Mouse (Mus musculus): ENCODE data around the gene Gm20388. TPM values are rescaled to one million over a fixed set of nuclear protein-coding genes. Genes with fewer than 3 reads are reported as not detected.

Gm20388 gene
- polyA plus RNA-seq, 1 experiment from 2014 or later, result not detected

DNA sequence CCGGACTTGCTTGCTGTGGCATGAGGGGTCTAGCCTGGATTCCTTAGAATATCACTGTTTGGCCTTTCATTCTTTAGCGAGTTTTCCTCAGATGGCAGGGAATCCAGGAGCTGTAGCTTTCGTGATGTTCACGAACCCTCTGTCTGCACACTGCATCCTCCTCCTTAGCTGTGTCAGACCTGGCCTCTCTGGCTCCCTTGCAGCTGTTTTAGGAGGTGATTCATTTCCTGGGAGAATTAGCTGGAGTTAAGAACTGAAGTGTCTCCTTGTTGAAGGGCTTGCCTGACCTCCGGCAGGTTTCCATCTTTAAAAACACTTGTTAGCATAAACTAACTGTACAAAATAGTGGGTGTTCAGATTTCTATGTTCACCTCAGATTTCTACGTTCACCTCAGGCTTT, 4343.3 kb downstream of the Gm20388 start:
- Histone ChIP-seq H3K9ac (ENCODE audit: low read depth, low read length) (no peak overlapping the region), H3K36me3 (ENCODE audit: control insufficient read depth, insufficient read depth, low read length) (no peaks in the 10 kb centered on the region), H3K27ac (ENCODE audit: low read depth, low read length) (no peak overlapping the region), H3K27me3 (ENCODE audit: control insufficient read depth, insufficient read depth, low read length) (no peaks in the 10 kb centered on the region), H3K4me3 (ENCODE audit: low read length) (no peak overlapping the region), H3K9me3 (ENCODE audit: control insufficient read depth, low read length) (no peaks in the 10 kb centered on the region), H3K4me1 (ENCODE audit: control insufficient read depth, insufficient read depth, low read length) (peaks cover 23% of the 10 kb centered on the region), H3K4me2 (replicated peaks; ENCODE audit: low read depth, low read length) (no peak overlapping the region)
- WGBS, result 84% methylated on average over 6 of the region's 6 CpGs
- ATAC-seq (ENCODE audit: low FRiP score, low TSS enrichment), result no peak

DNA sequence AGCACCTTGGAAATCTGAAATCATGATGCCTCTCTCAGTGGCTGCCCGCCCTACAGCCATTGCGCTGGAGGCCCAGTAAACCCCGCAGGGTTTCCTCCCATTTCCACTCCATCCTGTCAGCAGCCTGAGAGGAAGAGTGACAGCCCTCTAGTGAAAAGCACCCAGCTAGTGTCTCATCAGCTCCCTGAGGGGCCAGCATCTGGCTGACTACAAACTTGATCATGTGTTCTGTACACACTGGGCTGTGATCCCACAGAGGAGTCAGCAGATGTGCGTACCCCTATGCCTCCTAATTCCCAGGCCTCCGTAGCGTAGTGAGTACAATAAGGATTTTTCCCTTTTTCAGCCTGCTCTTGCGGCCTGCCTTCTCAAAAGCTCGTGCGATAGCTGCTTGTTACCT, 4346.2 kb downstream of the Gm20388 start:
- Histone ChIP-seq H3K4me1 (ENCODE audit: control insufficient read depth, insufficient read depth, low read length) (peaks cover 6% of the 10 kb centered on the region; the same call in 1 of the 2 replicates), H3K9me3 (ENCODE audit: control insufficient read depth, low read length) (no peaks in the 10 kb centered on the region), H3K27ac (ENCODE audit: low read depth, low read length) (no peak overlapping the region), H3K36me3 (ENCODE audit: control insufficient read depth, insufficient read depth, low read length) (no peaks in the 10 kb centered on the region), H3K9ac (ENCODE audit: low read depth, low read length) (no peak overlapping the region), H3K4me2 (replicated peaks; ENCODE audit: low read depth, low read length) (no peak overlapping the region), H3K4me3 (ENCODE audit: low read length) (no peak overlapping the region), H3K27me3 (ENCODE audit: control insufficient read depth, insufficient read depth, low read length) (no peaks in the 10 kb centered on the region)
- ATAC-seq (ENCODE audit: low FRiP score, low TSS enrichment), result no peak
- WGBS, result 81% methylated on average over 9 of the region's 9 CpGs

DNA sequence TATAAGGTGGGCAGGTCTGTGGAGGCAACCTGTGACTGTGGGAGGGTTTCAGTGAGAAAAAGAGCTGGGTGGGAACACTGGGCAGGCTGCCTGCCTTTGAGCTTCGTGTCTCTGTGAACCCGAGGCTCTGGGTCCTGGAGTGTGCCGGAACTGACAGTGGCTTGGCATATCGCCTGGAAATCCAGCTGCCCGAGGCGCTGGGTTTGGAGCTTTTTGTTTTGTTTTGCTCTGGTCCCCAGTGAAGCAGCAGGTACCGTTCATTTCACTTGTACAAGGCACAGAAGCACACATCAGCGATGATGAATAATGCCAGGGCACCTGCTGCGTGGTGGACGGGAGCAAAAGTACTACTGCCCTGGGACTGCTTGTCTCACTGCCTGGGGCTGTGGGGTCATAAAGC, 4346.7 kb downstream of the Gm20388 start:
- H3K9ac ChIP-seq (ENCODE audit: low read depth, low read length), result no peak overlapping the region
- no peak overlapping the region for H3K4me3 ChIP-seq (ENCODE audit: low read length)
- peaks cover 6% of the 10 kb centered on the region; the same call in 1 of the 2 replicates for H3K4me1 ChIP-seq (ENCODE audit: control insufficient read depth, insufficient read depth, low read length)
- H3K27ac ChIP-seq (ENCODE audit: low read depth, low read length), result no peak overlapping the region
- ATAC-seq (ENCODE audit: low FRiP score, low TSS enrichment), result no peak
- H3K27me3 ChIP-seq (ENCODE audit: control insufficient read depth, insufficient read depth, low read length), result no peaks in the 10 kb centered on the region
- WGBS, result 48% methylated on average over 10 of the region's 10 CpGs
- H3K36me3 ChIP-seq (ENCODE audit: control insufficient read depth, insufficient read depth, low read length), result no peaks in the 10 kb centered on the region
- no peak overlapping the region for H3K4me2 ChIP-seq (replicated peaks; ENCODE audit: low read depth, low read length)
- no peaks in the 10 kb centered on the region for H3K9me3 ChIP-seq (ENCODE audit: control insufficient read depth, low read length)

DNA sequence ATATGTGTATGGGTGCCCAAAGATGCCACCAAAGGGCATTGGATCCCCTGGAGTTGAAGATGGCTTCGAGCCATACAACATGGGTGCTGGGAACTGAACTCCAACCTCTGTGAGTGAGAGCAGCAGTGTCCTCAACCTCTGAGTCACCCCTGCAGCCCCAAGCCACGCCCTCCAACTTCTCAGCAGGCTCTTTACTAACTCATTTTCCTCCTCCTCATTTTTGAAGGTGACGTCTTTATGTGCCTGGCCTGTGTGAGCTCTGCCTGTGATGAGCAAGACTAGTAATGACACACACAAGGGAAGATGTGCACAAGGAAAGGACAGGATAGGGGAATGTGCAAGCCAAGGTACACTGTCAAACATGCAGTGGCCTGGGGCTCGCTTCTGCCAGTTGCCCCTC, 4348.5 kb downstream of the Gm20388 start:
- Histone ChIP-seq H3K36me3 (ENCODE audit: control insufficient read depth, insufficient read depth, low read length) (no peaks in the 10 kb centered on the region), H3K9me3 (ENCODE audit: control insufficient read depth, low read length) (no peaks in the 10 kb centered on the region), H3K4me1 (ENCODE audit: control insufficient read depth, insufficient read depth, low read length) (peaks cover 20% of the 10 kb centered on the region), H3K27ac (ENCODE audit: low read depth, low read length) (no peak overlapping the region), H3K4me3 (ENCODE audit: low read length) (no peak overlapping the region), H3K9ac (ENCODE audit: low read depth, low read length) (no peak overlapping the region), H3K4me2 (replicated peaks; ENCODE audit: low read depth, low read length) (no peak overlapping the region), H3K27me3 (ENCODE audit: control insufficient read depth, insufficient read depth, low read length) (no peaks in the 10 kb centered on the region)
- no peak for ATAC-seq (ENCODE audit: low FRiP score, low TSS enrichment)
- 79% methylated on average over 4 of the region's 4 CpGs for WGBS

DNA sequence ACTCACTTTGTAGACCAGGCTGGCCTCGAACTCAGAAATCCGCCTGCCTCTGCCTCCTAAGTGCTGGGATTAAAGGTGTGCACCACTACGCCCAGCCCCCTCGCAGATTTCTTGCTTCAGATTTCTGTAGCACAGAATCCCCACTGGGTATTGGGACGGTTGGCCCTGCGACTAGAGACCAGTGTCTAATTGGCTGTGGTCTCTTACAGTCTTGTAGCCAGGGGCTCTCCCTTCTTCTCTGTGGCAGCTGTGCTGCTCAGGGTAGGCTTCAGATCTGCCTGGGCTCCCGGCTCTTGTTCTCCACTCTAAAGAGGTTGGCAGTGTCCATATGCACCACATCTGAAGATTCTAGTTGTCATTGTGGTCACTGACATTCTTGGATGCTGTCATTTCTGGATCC, 4349.3 kb downstream of the Gm20388 start:
- no peaks in the 10 kb centered on the region for H3K9me3 ChIP-seq (ENCODE audit: control insufficient read depth, low read length)
- H3K4me3 ChIP-seq (ENCODE audit: low read length), result no peak overlapping the region
- no peak overlapping the region for H3K9ac ChIP-seq (ENCODE audit: low read depth, low read length)
- ATAC-seq (ENCODE audit: low FRiP score, low TSS enrichment), result no peak
- no peak overlapping the region for H3K27ac ChIP-seq (ENCODE audit: low read depth, low read length)
- H3K27me3 ChIP-seq (ENCODE audit: control insufficient read depth, insufficient read depth, low read length), result no peaks in the 10 kb centered on the region
- H3K36me3 ChIP-seq (ENCODE audit: control insufficient read depth, insufficient read depth, low read length), result no peaks in the 10 kb centered on the region
- H3K4me1 ChIP-seq (ENCODE audit: control insufficient read depth, insufficient read depth, low read length), result peaks cover 27% of the 10 kb centered on the region
- no peak overlapping the region for H3K4me2 ChIP-seq (replicated peaks; ENCODE audit: low read depth, low read length)
- 85% methylated on average over 7 of the region's 7 CpGs for WGBS

DNA sequence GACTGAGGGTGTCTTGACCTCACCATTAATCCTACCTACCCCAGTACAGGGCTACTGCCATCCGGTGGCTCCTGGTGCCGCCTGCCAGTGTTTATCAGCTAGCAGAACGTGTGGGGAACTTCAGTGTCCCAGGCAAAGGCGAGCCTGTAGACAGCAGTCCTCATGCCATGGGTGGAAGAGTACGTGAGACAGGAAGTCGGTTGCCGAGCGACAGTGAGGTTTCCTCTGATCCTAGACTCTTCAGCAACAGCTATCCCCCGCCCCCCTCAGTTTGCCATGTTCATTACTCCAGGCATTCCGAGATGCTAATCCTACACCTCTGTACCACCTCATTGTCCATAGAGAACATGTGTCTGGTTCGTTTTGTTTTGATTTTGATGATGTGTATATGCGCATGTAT, 4349.7 kb downstream of the Gm20388 start:
- 56% methylated on average over 12 of the region's 12 CpGs for WGBS

DNA sequence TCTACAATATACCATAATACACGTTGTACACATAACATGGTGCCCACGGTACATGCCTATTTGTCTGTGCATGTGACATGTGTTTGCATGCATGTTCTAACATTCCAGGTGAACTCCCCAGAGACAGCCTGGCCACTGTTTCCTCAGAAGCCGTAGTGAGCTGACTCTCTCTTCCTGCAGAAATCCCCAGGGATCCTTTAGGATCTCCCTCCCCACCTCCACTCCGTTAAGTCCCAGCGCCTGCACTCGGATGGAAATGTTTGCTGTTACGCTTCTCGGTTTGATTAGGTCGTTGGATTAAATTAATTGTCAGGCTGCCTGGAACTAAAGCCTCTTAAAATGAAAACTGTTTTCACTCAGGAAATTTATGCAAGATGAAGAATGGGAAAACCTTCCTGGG, 4352.4 kb downstream of the Gm20388 start:
- H3K4me2 ChIP-seq (replicated peaks; ENCODE audit: low read depth, low read length), result no peak overlapping the region
- H3K4me3 ChIP-seq (ENCODE audit: low read length), result no peak overlapping the region
- H3K9me3 ChIP-seq (ENCODE audit: control insufficient read depth, low read length), result no peaks in the 10 kb centered on the region
- H3K36me3 ChIP-seq (ENCODE audit: control insufficient read depth, insufficient read depth, low read length), result no peaks in the 10 kb centered on the region
- no peaks in the 10 kb centered on the region for H3K27me3 ChIP-seq (ENCODE audit: control insufficient read depth, insufficient read depth, low read length)
- H3K9ac ChIP-seq (ENCODE audit: low read depth, low read length), result no peak overlapping the region
- WGBS, result 46% methylated on average over 9 of the region's 9 CpGs
- no peak for ATAC-seq (ENCODE audit: low FRiP score, low TSS enrichment)
- H3K4me1 ChIP-seq (ENCODE audit: control insufficient read depth, insufficient read depth, low read length), result peaks cover 31% of the 10 kb centered on the region
- no peak overlapping the region for H3K27ac ChIP-seq (ENCODE audit: low read depth, low read length)

More for the DNA sequence above, 4349.7 kb downstream of the Gm20388 start:
- H3K36me3 ChIP-seq (ENCODE audit: control insufficient read depth, insufficient read depth, low read length), result no peaks in the 10 kb centered on the region
- no peak overlapping the region for H3K9ac ChIP-seq (ENCODE audit: low read depth, low read length)
- no peak for ATAC-seq (ENCODE audit: low FRiP score, low TSS enrichment)
- no peaks in the 10 kb centered on the region for H3K27me3 ChIP-seq (ENCODE audit: control insufficient read depth, insufficient read depth, low read length)
- no peak overlapping the region for H3K4me3 ChIP-seq (ENCODE audit: low read length)
- no peak overlapping the region for H3K27ac ChIP-seq (ENCODE audit: low read depth, low read length)
- H3K4me2 ChIP-seq (replicated peaks; ENCODE audit: low read depth, low read length), result no peak overlapping the region
- H3K9me3 ChIP-seq (ENCODE audit: control insufficient read depth, low read length), result no peaks in the 10 kb centered on the region
- H3K4me1 ChIP-seq (ENCODE audit: control insufficient read depth, insufficient read depth, low read length), result peaks cover 32% of the 10 kb centered on the region

DNA sequence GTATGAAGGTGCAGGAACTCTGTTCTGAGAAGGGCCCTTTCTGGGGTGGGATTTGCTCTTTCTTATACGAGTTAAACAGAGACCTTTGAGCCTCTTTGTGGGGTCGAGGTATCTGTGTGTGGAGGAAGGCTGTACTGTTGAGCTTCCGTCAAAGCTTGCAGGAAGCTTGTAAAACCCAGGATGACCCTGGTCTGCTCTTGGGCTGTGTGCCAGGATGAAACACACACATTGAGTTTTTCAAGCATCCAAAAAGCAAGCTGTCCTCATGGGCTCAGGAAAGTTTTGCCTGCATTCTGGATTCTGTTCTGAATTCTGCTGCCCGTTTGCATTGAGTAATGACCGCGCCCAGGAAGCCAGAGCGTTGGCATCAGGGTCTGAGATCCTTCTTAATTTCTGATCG, 4353.4 kb downstream of the Gm20388 start:
- Histone ChIP-seq H3K36me3 (ENCODE audit: control insufficient read depth, insufficient read depth, low read length) (no peaks in the 10 kb centered on the region), H3K27ac (ENCODE audit: low read depth, low read length) (no peak overlapping the region), H3K27me3 (ENCODE audit: control insufficient read depth, insufficient read depth, low read length) (no peaks in the 10 kb centered on the region), H3K4me2 (replicated peaks; ENCODE audit: low read depth, low read length) (no peak overlapping the region), H3K9ac (ENCODE audit: low read depth, low read length) (no peak overlapping the region), H3K4me3 (ENCODE audit: low read length) (no peak overlapping the region), H3K4me1 (ENCODE audit: control insufficient read depth, insufficient read depth, low read length) (peaks cover 31% of the 10 kb centered on the region), H3K9me3 (ENCODE audit: control insufficient read depth, low read length) (no peaks in the 10 kb centered on the region)
- no peak for ATAC-seq (ENCODE audit: low FRiP score, low TSS enrichment)
- WGBS, result 71% methylated on average over 8 of the region's 8 CpGs

DNA sequence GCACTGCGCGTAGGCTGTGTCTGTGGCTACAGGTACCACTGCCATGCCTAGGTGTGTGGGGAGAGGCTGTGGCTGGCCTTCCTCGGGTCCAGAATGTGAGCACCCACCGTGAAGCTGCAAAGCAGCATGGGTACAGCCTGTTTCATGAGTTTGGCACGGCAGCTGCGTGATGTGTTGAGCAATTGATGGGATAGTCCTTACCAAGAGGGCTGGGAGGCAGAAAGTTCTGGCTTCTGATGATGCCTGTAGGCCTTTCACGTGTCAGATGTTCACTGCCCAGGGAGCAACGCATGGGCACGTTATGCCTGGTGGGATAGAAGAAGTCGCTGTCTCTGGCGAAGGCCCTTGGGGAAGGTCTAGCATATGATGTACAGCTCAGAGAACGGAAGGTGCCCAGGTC, 4354.0 kb downstream of the Gm20388 start:
- no peak for ATAC-seq (ENCODE audit: low FRiP score, low TSS enrichment)
- Histone ChIP-seq H3K27ac (ENCODE audit: low read depth, low read length) (no peak overlapping the region), H3K36me3 (ENCODE audit: control insufficient read depth, insufficient read depth, low read length) (no peaks in the 10 kb centered on the region)

DNA sequence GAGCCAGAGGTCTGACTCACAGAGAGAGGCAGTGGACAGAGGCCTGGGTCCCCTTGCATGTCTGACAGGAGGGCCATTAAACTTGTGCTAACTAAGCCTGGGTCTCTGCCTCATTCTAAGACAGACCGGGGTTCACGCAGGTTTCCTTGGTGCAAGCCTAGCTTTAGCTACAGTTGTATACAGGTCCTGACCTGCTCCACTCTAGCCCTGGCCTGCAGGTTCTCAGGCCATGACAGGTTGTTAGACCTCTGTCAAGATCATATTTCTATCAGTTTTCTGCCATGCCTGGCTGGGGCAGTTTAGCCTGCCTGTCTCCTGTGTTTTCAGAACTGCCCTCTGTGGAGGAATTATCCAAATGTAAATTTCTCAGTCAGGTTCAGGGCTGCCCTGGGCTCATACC, 4354.5 kb downstream of the Gm20388 start:
- WGBS, result 29% methylated on average over 2 of the region's 2 CpGs
- H3K9me3 ChIP-seq (ENCODE audit: control insufficient read depth, low read length), result no peaks in the 10 kb centered on the region
- peaks cover 35% of the 10 kb centered on the region for H3K4me1 ChIP-seq (ENCODE audit: control insufficient read depth, insufficient read depth, low read length)

More for the DNA sequence above, 4354.0 kb downstream of the Gm20388 start:
- Histone ChIP-seq H3K4me1 (ENCODE audit: control insufficient read depth, insufficient read depth, low read length) (peaks cover 35% of the 10 kb centered on the region), H3K4me3 (ENCODE audit: low read length) (no peak overlapping the region), H3K4me2 (replicated peaks; ENCODE audit: low read depth, low read length) (no peak overlapping the region), H3K9me3 (ENCODE audit: control insufficient read depth, low read length) (no peaks in the 10 kb centered on the region), H3K9ac (ENCODE audit: low read depth, low read length) (no peak overlapping the region), H3K27me3 (ENCODE audit: control insufficient read depth, insufficient read depth, low read length) (no peaks in the 10 kb centered on the region)
- 83% methylated on average over 12 of the region's 12 CpGs for WGBS

More for the DNA sequence above, 4354.5 kb downstream of the Gm20388 start:
- no peak for ATAC-seq (ENCODE audit: low FRiP score, low TSS enrichment)
- no peaks in the 10 kb centered on the region for H3K36me3 ChIP-seq (ENCODE audit: control insufficient read depth, insufficient read depth, low read length)
- no peak overlapping the region for H3K4me2 ChIP-seq (replicated peaks; ENCODE audit: low read depth, low read length)
- no peak overlapping the region for H3K27ac ChIP-seq (ENCODE audit: low read depth, low read length)
- H3K27me3 ChIP-seq (ENCODE audit: control insufficient read depth, insufficient read depth, low read length), result no peaks in the 10 kb centered on the region
- H3K4me3 ChIP-seq (ENCODE audit: low read length), result no peak overlapping the region
- no peak overlapping the region for H3K9ac ChIP-seq (ENCODE audit: low read depth, low read length)
